Mouse (Mus musculus): ENCODE results near the gene AY761185. TPM values are rescaled to one million over a fixed set of nuclear protein-coding genes. Genes with fewer than 3 reads are reported as not detected.

AY761185 gene
- polyA plus RNA-seq (2012; rRNA removed; ENCODE audit: low replicate concordance) = 0.82 and 2.9 TPM in 2 replicates

DNA sequence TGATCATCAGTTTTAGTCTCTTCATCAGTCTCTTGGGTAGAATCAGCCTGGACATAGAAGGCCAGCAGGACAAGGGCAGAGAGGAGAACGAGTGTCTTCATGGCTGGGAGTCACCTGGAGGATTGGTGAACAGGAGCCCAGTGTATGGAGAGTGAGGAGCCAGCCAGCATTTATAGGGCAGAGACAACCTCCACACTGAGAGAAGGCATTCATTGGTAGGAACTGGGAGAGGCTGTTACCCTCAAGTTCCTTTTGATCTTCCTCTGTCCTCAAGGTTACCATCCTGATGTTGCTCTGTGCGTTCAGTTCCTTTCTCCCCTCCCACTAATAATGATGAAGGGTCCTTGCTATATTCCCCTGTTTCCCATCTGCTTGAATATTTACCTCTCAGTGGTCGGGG, at the start of gene AY761185:
AY761185 (minus strand) TSS at position 101 of the 400 bp plus-strand sequence.

GRCm38 (mm10) chr8:20921971-20922370, 22.5 kb downstream of the AY761185 start, which contains the start of gene Gm6040:
Gm6040 (minus strand) TSS chr8:20922071.

DNA sequence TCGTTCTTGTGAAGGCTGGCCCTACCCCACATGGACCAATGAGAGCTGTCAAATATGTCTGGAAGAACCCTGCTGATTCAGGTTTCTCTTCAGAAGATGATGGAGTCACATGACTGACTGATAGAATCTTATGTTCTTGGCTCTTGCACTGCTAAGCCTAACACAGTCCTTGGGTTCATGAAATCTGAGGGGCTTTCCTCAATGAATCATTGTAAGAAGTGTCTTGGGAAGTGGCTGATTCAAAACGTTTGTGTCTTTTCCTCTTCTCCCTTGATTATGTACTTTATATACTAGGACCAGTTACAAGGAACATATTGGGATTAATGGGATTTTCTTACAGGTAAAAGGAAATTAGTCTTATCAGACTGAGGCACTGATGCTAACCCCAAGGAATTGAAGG, 42.0 kb downstream of the AY761185 start, which contains the start of gene Gm15056:
Gm15056 (minus strand) TSS at position 101 of the 400 bp plus-strand sequence.

Other genes starting within 250 kb of the AY761185 start
- not detected in 2 replicates for gene Defb33, start 52.0 kb downstream of the AY761185 start, polyA plus RNA-seq (2012; rRNA removed; ENCODE audit: low replicate concordance)
- gene Gm15056, start 42.1 kb downstream of the AY761185 start, polyA plus RNA-seq (2012; rRNA removed; ENCODE audit: low replicate concordance) = 0.29 TPM in 1 of 2 replicates, not detected in the other
- 0.21 TPM in 1 of 2 replicates, not detected in the other for gene Gm6040, start 22.6 kb downstream of the AY761185 start, polyA plus RNA-seq (2012; rRNA removed; ENCODE audit: low replicate concordance)
- gene Defa21, start 80.8 kb upstream of the AY761185 start, polyA plus RNA-seq (2012; rRNA removed; ENCODE audit: low replicate concordance) = not detected in 2 replicates
- not detected in 2 replicates for gene Defa23, start 110.3 kb upstream of the AY761185 start, polyA plus RNA-seq (2012; rRNA removed; ENCODE audit: low replicate concordance)
- gene Defa35, start 120.3 kb upstream of the AY761185 start, polyA plus RNA-seq (2012; rRNA removed; ENCODE audit: low replicate concordance) = not detected in 2 replicates
- gene Defa25, start 139.7 kb upstream of the AY761185 start, polyA plus RNA-seq (2012; rRNA removed; ENCODE audit: low replicate concordance) = not detected in 2 replicates
- gene Gm14851, start 151.3 kb upstream of the AY761185 start, polyA plus RNA-seq (2012; rRNA removed; ENCODE audit: low replicate concordance) = not detected in 2 replicates
- not detected in 2 replicates for gene Defa30, start 189.9 kb upstream of the AY761185 start, polyA plus RNA-seq (2012; rRNA removed; ENCODE audit: low replicate concordance)
- gene Defa22, start 217.6 kb upstream of the AY761185 start, polyA plus RNA-seq (2012; rRNA removed; ENCODE audit: low replicate concordance) = not detected in 2 replicates
- not detected in 2 replicates for gene Defa31, start 246.9 kb upstream of the AY761185 start, polyA plus RNA-seq (2012; rRNA removed; ENCODE audit: low replicate concordance)